In genomic region chr5:43868253-43868652, GRCm38 (mm10) we compare ENCODE assay signal across 8 mouse cellular contexts. TPM values are rescaled to one million over a fixed set of nuclear protein-coding genes. Genes with fewer than 3 reads are reported as not detected.
DNase-seq lines count a peak whose midpoint lies in the region; ATAC-seq lines count a peak whose summit lies in the region.

TSS of gene Cd38 (plus strand) at chr5:43868553.

- peak within 1 kb of the TSS; percentile 30; the same call in 1 of the 2 replicates for H3K9ac ChIP-seq in neural tube, embryonic 12.5 days

- H3K36me3 ChIP-seq in embryonic facial prominence, embryonic 10.5 days (replicated peaks), result no peaks in the 10 kb centered on the region
- H3K36me3 ChIP-seq in neural tube, embryonic 12.5 days, result no peaks in the 10 kb centered on the region

- H3K27me3 ChIP-seq in embryonic facial prominence, embryonic 10.5 days (replicated peaks; ENCODE audit: low read depth, poor library complexity, severe bottlenecking), result peaks cover 11% of the 10 kb centered on the region
- H3K27me3 ChIP-seq in neural tube, embryonic 12.5 days (replicated peaks), result no peaks in the 10 kb centered on the region

- DNase-seq in layer of hippocampus, postnatal 10 days (ENCODE audit: low spot score in 2 of 2), result no peak
- DNase-seq in layer of hippocampus, adult 11-12 months (ENCODE audit: low spot score), result no peak
- no peak for DNase-seq in embryonic facial prominence, embryonic 10.5 days (ENCODE audit: low spot score)
- peak; percentile 6 for DNase-seq in induced T-regulatory cell, adult 2 months (ENCODE audit: low read depth)
- no peak for DNase-seq in adipocyte (ENCODE audit: low spot score)
- DNase-seq in frontal cortex, postnatal 36 days (ENCODE audit: low spot score in 2 of 2), result no peak

- peak within 1 kb of the TSS; percentile 79 for H3K27ac ChIP-seq in embryonic facial prominence, embryonic 10.5 days (replicated peaks)
- no peak within 1 kb of the TSS for H3K27ac ChIP-seq in neural tube, embryonic 12.5 days

- peak within 1 kb of the TSS; percentile 59 for H3K4me3 ChIP-seq in embryonic facial prominence, embryonic 10.5 days
- H3K4me3 ChIP-seq in neural tube, embryonic 12.5 days, result peak within 1 kb of the TSS; percentile 26

- no peaks in the 10 kb centered on the region for H3K9me3 ChIP-seq in embryonic facial prominence, embryonic 10.5 days
- no peaks in the 10 kb centered on the region for H3K9me3 ChIP-seq in neural tube, embryonic 12.5 days

- H3K4me2 ChIP-seq in neural tube, embryonic 12.5 days (replicated peaks), result peak within 1 kb of the TSS; percentile 64

- no peak for ATAC-seq in neural tube, embryonic 12.5 days (ENCODE audit: low FRiP score, low read depth)
- ATAC-seq in megakaryocyte progenitor cell, adult 5-6 weeks (replicated peaks; ENCODE audit: poor library complexity), result no peak

- H3K4me1 ChIP-seq in embryonic facial prominence, embryonic 10.5 days, result peaks cover 14% of the 10 kb centered on the region
- peaks cover 8% of the 10 kb centered on the region for H3K4me1 ChIP-seq in neural tube, embryonic 12.5 days

RNA-seq across cellular contexts. Expression of gene Cd38, which starts in this region (rescaled TPM):
- 10 to 100 TPM; 10.5 to 11.3 TPM for total RNA-seq in layer of hippocampus, postnatal 10 days (2021)
- polyA plus RNA-seq in embryonic facial prominence, embryonic 10.5 days (2016; fragmentation: Nextera tagmentation; extraction: Ambion mirVana), result 7.0 and 7.7 TPM in 2 replicates
- 5.6 and 7.0 TPM in 2 replicates for polyA plus RNA-seq in neural tube, embryonic 12.5 days (2016; fragmentation: Nextera tagmentation; extraction: Ambion mirVana)
- total RNA-seq in megakaryocyte progenitor cell, adult 5-6 weeks (2015), result 0.22 TPM in 1 of 2 replicates, not detected in the other
- 0.10 TPM in 1 of 2 replicates, not detected in the other for total RNA-seq in megakaryocyte progenitor cell, adult 5-6 weeks (2017)

Comparison
In these comparisons a context has a peak if more than half of its experiments do, and no peak if none do; other contexts are left out.
1. RNA of gene Cd38 (total RNA-seq): 10.5 to 11.3 TPM in layer of hippocampus, postnatal 10 days; 0.10 to 0.22 TPM in megakaryocyte progenitor cell, adult 5-6 weeks; every median in the first group is over 4 times any median in the second.